Mouse (Mus musculus): ENCODE data around the gene Bach1. TPM values are rescaled to one million over a fixed set of nuclear protein-coding genes. Genes with fewer than 3 reads are reported as not detected.
"Not testable (repeated sequence)": the region's sequence is repeated elsewhere in the genome, so short reads cannot be mapped to it uniquely, and the experiment has no call there.

Bach1 gene
- polyA plus RNA-seq, 1 experiment from 2014 or later, result 19.6 TPM

GRCm38 (mm10) chr16:87671336-87671735 is 27.4 kb upstream of the Bach1 start:
- H3K9ac ChIP-seq (ENCODE audit: low read depth, low read length), result no peak overlapping the region
- no peak overlapping the region for H3K4me2 ChIP-seq (replicated peaks; ENCODE audit: low read depth, low read length)
- no peaks in the 10 kb centered on the region for H3K27me3 ChIP-seq (ENCODE audit: control insufficient read depth, insufficient read depth, low read length)
- no peak for ATAC-seq (ENCODE audit: low FRiP score, low TSS enrichment)
- no peaks in the 10 kb centered on the region for H3K9me3 ChIP-seq (ENCODE audit: control insufficient read depth, low read length)
- H3K27ac ChIP-seq (ENCODE audit: low read depth, low read length), result no peak overlapping the region
- H3K36me3 ChIP-seq (ENCODE audit: control insufficient read depth, insufficient read depth, low read length), result no peaks in the 10 kb centered on the region
- H3K4me1 ChIP-seq (ENCODE audit: control insufficient read depth, insufficient read depth, low read length), result no peaks in the 10 kb centered on the region
- WGBS, result 86% methylated on average over 12 of the region's 12 CpGs
- H3K4me3 ChIP-seq (ENCODE audit: low read length), result no peak overlapping the region

GRCm38 (mm10) chr16:87673155-87673554 is 25.6 kb upstream of the Bach1 start:
- 89% methylated on average over 7 of the region's 7 CpGs for WGBS
- Histone ChIP-seq H3K36me3 (ENCODE audit: control insufficient read depth, insufficient read depth, low read length) (no peaks in the 10 kb centered on the region), H3K9ac (ENCODE audit: low read depth, low read length) (no peak overlapping the region), H3K27ac (ENCODE audit: low read depth, low read length) (no peak overlapping the region), H3K4me1 (ENCODE audit: control insufficient read depth, insufficient read depth, low read length) (no peaks in the 10 kb centered on the region), H3K4me3 (ENCODE audit: low read length) (no peak overlapping the region), H3K9me3 (ENCODE audit: control insufficient read depth, low read length) (no peaks in the 10 kb centered on the region), H3K4me2 (replicated peaks; ENCODE audit: low read depth, low read length) (no peak overlapping the region), H3K27me3 (ENCODE audit: control insufficient read depth, insufficient read depth, low read length) (no peaks in the 10 kb centered on the region)
- ATAC-seq (ENCODE audit: low FRiP score, low TSS enrichment), result no peak

- H3K27me3 ChIP-seq (ENCODE audit: control insufficient read depth, insufficient read depth, low read length), result no peaks in the 10 kb centered on the region
- no peak overlapping the region for H3K4me3 ChIP-seq (ENCODE audit: low read length)
- no peak for ATAC-seq (ENCODE audit: low FRiP score, low TSS enrichment)
- H3K9ac ChIP-seq (ENCODE audit: low read depth, low read length), result no peak overlapping the region
- H3K4me2 ChIP-seq (replicated peaks; ENCODE audit: low read depth, low read length), result no peak overlapping the region
- no peak overlapping the region for H3K27ac ChIP-seq (ENCODE audit: low read depth, low read length)
- WGBS, result 73% methylated on average over 10 of the region's 10 CpGs
- no peaks in the 10 kb centered on the region for H3K9me3 ChIP-seq (ENCODE audit: control insufficient read depth, low read length)
- H3K4me1 ChIP-seq (ENCODE audit: control insufficient read depth, insufficient read depth, low read length), result no peaks in the 10 kb centered on the region
- H3K36me3 ChIP-seq (ENCODE audit: control insufficient read depth, insufficient read depth, low read length), result no peaks in the 10 kb centered on the region
Measured at GRCm38 (mm10) chr16:87676182-87676581, 22.6 kb upstream of the Bach1 start.

GRCm38 (mm10) chr16:87678667-87679066 is 20.1 kb upstream of the Bach1 start:
- no peaks in the 10 kb centered on the region for H3K9me3 ChIP-seq (ENCODE audit: control insufficient read depth, low read length)
- no peak overlapping the region for H3K4me3 ChIP-seq (ENCODE audit: low read length)
- no peaks in the 10 kb centered on the region for H3K27me3 ChIP-seq (ENCODE audit: control insufficient read depth, insufficient read depth, low read length)
- no peak overlapping the region for H3K4me2 ChIP-seq (replicated peaks; ENCODE audit: low read depth, low read length)
- no peaks in the 10 kb centered on the region for H3K4me1 ChIP-seq (ENCODE audit: control insufficient read depth, insufficient read depth, low read length)
- WGBS, result 64% methylated on average over 11 of the region's 11 CpGs
- no peaks in the 10 kb centered on the region for H3K36me3 ChIP-seq (ENCODE audit: control insufficient read depth, insufficient read depth, low read length)
- ATAC-seq (ENCODE audit: low FRiP score, low TSS enrichment), result no peak
- no peak overlapping the region for H3K27ac ChIP-seq (ENCODE audit: low read depth, low read length)
- no peak overlapping the region for H3K9ac ChIP-seq (ENCODE audit: low read depth, low read length)

- no peak overlapping the region for H3K4me2 ChIP-seq (replicated peaks; ENCODE audit: low read depth, low read length)
- ATAC-seq (ENCODE audit: low FRiP score, low TSS enrichment), result no peak
- no peaks in the 10 kb centered on the region for H3K27me3 ChIP-seq (ENCODE audit: control insufficient read depth, insufficient read depth, low read length)
- no peaks in the 10 kb centered on the region for H3K9me3 ChIP-seq (ENCODE audit: control insufficient read depth, low read length)
- H3K27ac ChIP-seq (ENCODE audit: low read depth, low read length), result no peak overlapping the region
- H3K9ac ChIP-seq (ENCODE audit: low read depth, low read length), result no peak overlapping the region
- WGBS, result 82% methylated on average over 9 of the region's 9 CpGs
- H3K4me1 ChIP-seq (ENCODE audit: control insufficient read depth, insufficient read depth, low read length), result no peaks in the 10 kb centered on the region
- no peak overlapping the region for H3K4me3 ChIP-seq (ENCODE audit: low read length)
- no peaks in the 10 kb centered on the region for H3K36me3 ChIP-seq (ENCODE audit: control insufficient read depth, insufficient read depth, low read length)
Measured at GRCm38 (mm10) chr16:87680912-87681634, 17.7 kb upstream of the Bach1 start.

- Histone ChIP-seq H3K36me3 (ENCODE audit: control insufficient read depth, insufficient read depth, low read length) (no peaks in the 10 kb centered on the region), H3K9ac (ENCODE audit: low read depth, low read length) (no peak overlapping the region), H3K27me3 (ENCODE audit: control insufficient read depth, insufficient read depth, low read length) (no peaks in the 10 kb centered on the region), H3K9me3 (ENCODE audit: control insufficient read depth, low read length) (no peaks in the 10 kb centered on the region), H3K4me3 (ENCODE audit: low read length) (no peak overlapping the region), H3K27ac (ENCODE audit: low read depth, low read length) (no peak overlapping the region), H3K4me2 (replicated peaks; ENCODE audit: low read depth, low read length) (no peak overlapping the region), H3K4me1 (ENCODE audit: control insufficient read depth, insufficient read depth, low read length) (no peaks in the 10 kb centered on the region)
- no peak for ATAC-seq (ENCODE audit: low FRiP score, low TSS enrichment)
- 49% methylated on average over 3 of the region's 3 CpGs for WGBS
Measured at GRCm38 (mm10) chr16:87681848-87682247, 16.9 kb upstream of the Bach1 start.

- Histone ChIP-seq H3K27ac (ENCODE audit: low read depth, low read length) (no peak overlapping the region), H3K4me2 (replicated peaks; ENCODE audit: low read depth, low read length) (no peak overlapping the region), H3K9ac (ENCODE audit: low read depth, low read length) (no peak overlapping the region), H3K4me1 (ENCODE audit: control insufficient read depth, insufficient read depth, low read length) (no peaks in the 10 kb centered on the region), H3K4me3 (ENCODE audit: low read length) (no peak overlapping the region), H3K27me3 (ENCODE audit: control insufficient read depth, insufficient read depth, low read length) (no peaks in the 10 kb centered on the region), H3K9me3 (ENCODE audit: control insufficient read depth, low read length) (no peaks in the 10 kb centered on the region), H3K36me3 (ENCODE audit: control insufficient read depth, insufficient read depth, low read length) (no peaks in the 10 kb centered on the region)
- 67% methylated on average over 1 of the region's 1 CpGs for WGBS
- ATAC-seq (ENCODE audit: low FRiP score, low TSS enrichment), result no peak
Measured at GRCm38 (mm10) chr16:87686458-87686857, 12.3 kb upstream of the Bach1 start.

- no peak for ATAC-seq (ENCODE audit: low FRiP score, low TSS enrichment)
- Histone ChIP-seq H3K4me3 (ENCODE audit: low read length) (no peak overlapping the region), H3K4me2 (replicated peaks; ENCODE audit: low read depth, low read length) (no peak overlapping the region), H3K4me1 (ENCODE audit: control insufficient read depth, insufficient read depth, low read length) (no peaks in the 10 kb centered on the region), H3K27me3 (ENCODE audit: control insufficient read depth, insufficient read depth, low read length) (no peaks in the 10 kb centered on the region), H3K9ac (ENCODE audit: low read depth, low read length) (no peak overlapping the region), H3K9me3 (ENCODE audit: control insufficient read depth, low read length) (no peaks in the 10 kb centered on the region), H3K36me3 (ENCODE audit: control insufficient read depth, insufficient read depth, low read length) (no peaks in the 10 kb centered on the region), H3K27ac (ENCODE audit: low read depth, low read length) (no peak overlapping the region)
- 83% methylated on average over 3 of the region's 3 CpGs for WGBS
Measured at GRCm38 (mm10) chr16:87687346-87687745, 11.4 kb upstream of the Bach1 start.

GRCm38 (mm10) chr16:87688328-87688727 is 10.4 kb upstream of the Bach1 start:
- H3K27ac ChIP-seq (ENCODE audit: low read depth, low read length); H3K27me3 ChIP-seq (ENCODE audit: control insufficient read depth, insufficient read depth, low read length); H3K9ac ChIP-seq (ENCODE audit: low read depth, low read length); H3K4me1 ChIP-seq (ENCODE audit: control insufficient read depth, insufficient read depth, low read length); H3K9me3 ChIP-seq (ENCODE audit: control insufficient read depth, low read length); H3K4me2 ChIP-seq (replicated peaks; ENCODE audit: low read depth, low read length); H3K36me3 ChIP-seq (ENCODE audit: control insufficient read depth, insufficient read depth, low read length); ATAC-seq (ENCODE audit: low FRiP score, low TSS enrichment); H3K4me3 ChIP-seq (ENCODE audit: low read length): not testable (repeated sequence)
- 96% methylated on average over 3 of the region's 3 CpGs for WGBS

Measured in kidney, embryonic 14.5 days (tissue).